Mouse (Mus musculus): ENCODE measurements around the gene Coro1a.
"Not testable (repeated sequence)": the region's sequence is repeated elsewhere in the genome, so short reads cannot be mapped to it uniquely, and the experiment has no call there.

The Coro1a gene

DNA sequence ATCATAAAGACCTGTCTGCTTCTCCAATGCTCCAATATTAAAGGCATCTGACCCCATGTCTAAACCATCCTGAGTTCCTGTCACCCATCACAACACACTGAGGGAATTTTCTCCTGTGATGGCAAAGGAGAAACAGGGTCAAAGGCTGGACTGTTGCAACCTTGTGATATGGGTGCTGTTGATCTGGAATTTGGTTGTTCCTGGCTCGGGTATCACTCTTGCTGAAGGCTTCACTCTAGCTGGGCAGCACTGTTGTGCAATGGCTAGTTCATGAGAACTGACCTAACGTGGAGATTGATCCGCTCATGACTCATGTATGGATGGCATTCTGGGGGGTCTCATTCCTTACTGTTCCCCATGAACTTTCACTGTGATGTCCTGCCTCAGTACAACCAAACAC is 18.6 kb downstream of the Coro1a start:
- no peak for DNase-seq (ENCODE audit: low spot score)

DNA sequence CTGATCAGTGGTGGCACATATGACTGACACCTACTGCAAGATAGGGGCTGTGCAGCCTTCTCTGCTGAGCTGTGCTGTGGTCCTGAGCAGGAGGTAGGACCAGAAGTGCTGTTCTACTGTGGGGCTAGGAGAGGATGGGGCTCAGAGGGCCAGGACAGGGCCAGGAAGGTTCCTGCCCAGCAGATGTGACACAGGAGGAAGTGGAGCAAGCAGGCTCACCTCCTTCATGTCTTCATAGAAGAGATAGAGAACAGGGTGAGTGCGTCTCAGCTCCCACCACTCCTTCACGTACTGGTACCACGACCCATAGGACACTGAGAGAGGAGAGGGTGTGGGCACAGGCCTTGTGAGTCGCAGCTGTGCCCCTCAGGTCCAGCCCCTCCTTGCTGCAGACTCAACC is 19.4 kb downstream of the Coro1a start:
- not testable (repeated sequence) for DNase-seq (ENCODE audit: low spot score)

DNA sequence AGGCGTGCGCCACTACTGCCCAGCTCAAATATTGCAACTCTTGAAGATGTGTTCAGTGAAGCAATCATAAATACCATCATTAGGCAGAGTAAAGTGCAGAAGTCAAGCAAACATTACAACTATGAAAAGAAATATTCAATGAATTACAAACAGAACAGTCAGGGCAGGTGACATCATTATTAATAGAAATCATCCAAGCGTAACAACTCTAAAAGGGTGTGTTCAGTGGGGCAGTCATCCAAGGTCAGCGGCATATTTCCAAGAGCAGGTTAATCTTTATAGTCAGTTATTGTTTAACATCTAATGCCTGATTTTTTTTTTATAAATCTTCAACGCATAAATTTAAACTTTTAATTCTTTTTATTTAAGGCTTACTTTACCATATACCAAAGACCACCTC is 26.4 kb downstream of the Coro1a start:
- no peak for DNase-seq (ENCODE audit: low spot score)

DNA sequence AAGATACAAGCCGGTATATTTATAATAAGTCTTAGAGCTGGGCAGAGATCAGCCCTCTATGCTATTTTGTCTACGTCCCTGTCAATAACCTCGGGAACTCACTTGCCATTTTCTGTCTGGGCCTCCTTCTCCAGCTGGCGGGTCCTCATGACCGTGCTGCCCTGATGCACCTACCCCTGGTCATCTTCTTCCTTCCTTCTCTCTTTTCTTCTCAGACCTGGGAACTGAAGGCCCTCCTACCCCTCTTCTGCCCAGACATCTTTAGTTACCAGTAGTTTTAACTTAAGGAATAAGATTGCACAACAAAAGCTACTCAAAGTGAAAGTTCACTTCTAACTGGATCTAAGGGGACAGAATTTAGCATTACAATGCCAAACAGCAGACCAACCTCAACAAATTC is 27.9 kb downstream of the Coro1a start:
- no peak for DNase-seq (ENCODE audit: low spot score)

DNA sequence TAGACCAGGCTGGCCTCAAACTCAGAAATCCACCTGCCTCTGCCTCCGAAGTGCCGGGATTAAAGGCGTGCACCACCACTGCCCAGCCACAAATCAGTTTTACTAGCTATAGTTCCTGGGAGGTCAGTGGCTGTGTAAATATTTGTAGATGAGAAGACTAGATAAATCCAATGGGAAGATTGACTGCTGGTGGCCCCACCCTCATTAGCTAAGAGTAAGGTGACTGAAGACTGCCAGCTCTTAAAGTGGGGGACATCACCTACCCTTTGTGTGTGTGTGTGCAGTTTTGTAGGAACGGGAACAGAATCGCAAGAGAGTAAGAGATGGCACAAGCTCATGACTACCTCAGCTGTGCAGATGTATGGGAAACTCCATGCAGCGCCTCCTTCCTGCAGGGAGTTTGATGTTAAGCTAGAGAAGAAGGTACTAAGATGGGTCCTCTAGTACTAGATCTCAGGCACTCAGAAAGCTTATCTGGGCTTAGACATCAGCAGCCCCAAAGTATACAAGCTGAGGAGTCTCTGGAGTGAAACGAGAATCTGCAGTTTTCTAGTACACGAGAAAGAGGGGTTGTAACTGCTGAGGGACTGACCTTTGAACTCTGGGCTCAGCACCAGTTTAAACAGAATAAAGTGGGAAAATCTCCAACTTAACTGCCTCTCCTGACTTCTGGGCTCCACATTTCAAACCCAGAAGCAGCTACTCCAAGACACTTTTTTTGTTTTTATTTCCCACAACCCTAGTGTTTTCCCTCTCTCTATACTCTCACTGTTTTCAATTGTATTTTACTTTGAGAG is 28.8 kb downstream of the Coro1a start:
- DNase-seq (ENCODE audit: low spot score) = no peak

DNA sequence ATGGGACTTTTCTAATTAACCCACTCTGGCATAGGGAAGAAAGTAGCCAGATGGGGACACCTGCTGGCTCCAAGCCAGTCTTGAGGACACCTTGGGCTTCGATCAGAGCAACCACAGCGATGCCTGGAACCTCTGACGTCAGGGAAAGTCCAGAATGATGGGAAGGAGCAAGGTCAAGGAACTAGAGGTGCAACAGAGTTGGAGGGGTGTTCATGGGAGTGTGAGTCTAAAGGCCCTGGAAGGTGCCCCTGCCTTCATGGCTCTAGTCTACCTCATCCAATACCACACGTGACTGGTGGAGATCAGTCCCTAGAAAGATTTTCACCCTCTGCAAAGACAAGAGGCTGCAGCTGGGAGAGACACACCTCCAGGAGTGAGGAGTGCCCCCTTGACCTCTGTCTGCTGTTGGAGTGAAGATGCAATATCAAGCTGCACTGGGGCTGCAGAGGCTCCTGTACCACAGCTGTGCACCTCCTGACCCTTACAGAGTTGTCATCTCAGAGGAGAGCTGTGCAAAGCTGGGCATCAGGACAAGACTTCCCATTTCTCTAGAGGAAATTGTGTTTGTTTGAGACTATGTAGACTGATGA is 30.9 kb downstream of the Coro1a start:
- no peak for DNase-seq (ENCODE audit: low spot score)

DNA sequence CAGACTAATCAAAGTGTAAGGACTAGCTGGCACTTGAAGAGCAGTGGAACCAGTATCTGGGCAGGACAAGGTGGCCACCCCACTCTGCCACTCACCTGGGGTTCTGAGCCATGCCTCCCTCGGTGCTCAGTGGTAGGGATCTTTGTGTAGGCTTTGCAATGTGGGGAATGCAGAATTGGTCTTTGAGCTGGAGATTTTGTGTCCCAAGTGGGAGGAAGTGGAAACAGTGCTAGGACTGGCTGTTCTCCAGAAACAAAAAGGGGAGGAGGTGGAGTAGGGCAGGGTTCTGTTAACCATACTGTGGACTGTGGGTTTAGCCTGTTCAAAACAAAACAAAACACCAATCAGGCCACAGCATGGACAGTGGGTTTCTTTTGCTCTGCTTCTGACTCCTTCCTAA is 31.4 kb downstream of the Coro1a start, which contains the start of gene Sult1a1:
Sult1a1 (minus strand) TSS at position 226 of the 400 bp plus-strand sequence.
- DNase-seq (ENCODE audit: low spot score) = no peak

DNA sequence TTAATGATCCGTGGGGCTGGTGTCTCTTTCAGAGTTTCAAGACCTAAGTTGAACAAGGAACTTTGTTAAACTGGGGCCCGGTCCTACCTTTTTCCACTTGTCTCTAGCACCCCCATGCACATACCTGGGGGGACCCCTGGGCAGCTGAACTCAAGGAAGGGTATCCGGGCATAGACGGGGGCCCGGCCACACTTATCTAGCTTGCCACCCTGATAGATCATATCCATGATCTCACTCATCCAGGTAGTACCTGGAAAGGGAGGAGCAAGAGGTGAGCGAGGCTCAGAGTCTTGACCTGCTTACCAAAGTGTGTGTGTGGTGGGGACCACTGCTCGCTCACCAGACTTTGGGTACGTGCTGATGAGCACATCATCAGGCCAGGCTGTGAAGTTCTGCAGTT is 32.5 kb downstream of the Coro1a start:
- no peak for DNase-seq (ENCODE audit: low spot score)

DNA sequence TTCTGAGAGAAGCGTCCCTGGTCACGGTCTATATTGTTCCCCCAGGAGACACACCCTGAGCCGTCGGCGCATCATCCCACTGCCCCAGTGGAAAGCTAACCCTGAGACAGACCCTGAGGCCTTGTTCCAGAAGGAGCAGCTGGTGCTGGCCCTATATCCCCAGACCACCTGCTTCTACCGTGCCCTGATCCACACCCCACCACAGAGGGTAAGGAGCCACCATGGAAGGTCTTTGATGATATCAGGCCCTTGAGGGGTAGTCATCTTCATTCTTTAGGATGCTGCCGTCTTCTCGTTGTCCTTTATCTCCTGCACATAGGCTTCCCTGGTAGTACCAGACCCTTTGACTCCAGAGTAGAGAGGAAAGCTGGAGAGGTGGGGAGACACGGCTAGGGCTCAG is 35.5 kb downstream of the Coro1a start:
- DNase-seq (ENCODE audit: low spot score) = no peak

DNA sequence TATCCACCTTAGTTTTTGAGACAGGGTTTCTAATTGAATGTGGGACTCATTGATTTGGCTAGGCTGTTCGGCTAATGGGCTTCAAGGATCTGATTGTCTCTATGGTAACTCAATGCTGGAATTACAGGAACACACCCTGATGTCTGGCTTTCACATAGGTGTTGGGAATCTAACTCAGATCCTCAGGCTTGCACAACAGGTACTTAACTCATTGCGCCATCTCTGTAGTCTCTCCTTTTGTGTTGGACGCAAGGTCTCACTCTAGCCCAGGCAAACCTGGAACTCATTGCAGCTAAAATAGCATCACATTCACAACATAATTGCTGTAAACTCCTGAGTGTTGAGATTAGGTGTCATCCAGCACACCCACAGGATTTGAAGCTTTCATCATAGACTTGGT is 37.4 kb downstream of the Coro1a start:
- no peak for DNase-seq (ENCODE audit: low spot score)

DNA sequence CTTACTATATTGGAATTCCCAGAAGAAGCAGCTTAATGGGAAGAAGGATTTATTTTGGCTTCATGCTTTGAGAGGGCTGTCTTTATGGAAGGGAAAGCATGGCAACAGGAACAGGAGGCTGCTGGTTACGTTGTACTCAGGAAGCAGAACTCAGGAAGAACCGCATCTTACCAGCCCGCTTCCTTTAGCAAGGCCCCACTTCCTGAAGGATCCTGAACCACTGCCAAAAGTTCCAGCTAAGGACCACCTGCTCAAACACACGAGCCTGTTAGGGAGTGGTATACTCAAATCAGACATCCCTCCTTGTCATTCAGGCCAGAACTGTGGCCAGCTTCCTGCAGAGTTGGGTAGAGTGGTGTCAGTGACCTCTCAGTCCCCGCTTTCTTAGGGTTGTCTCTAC is 39.1 kb downstream of the Coro1a start:
- DNase-seq (ENCODE audit: low spot score) = no peak

DNA sequence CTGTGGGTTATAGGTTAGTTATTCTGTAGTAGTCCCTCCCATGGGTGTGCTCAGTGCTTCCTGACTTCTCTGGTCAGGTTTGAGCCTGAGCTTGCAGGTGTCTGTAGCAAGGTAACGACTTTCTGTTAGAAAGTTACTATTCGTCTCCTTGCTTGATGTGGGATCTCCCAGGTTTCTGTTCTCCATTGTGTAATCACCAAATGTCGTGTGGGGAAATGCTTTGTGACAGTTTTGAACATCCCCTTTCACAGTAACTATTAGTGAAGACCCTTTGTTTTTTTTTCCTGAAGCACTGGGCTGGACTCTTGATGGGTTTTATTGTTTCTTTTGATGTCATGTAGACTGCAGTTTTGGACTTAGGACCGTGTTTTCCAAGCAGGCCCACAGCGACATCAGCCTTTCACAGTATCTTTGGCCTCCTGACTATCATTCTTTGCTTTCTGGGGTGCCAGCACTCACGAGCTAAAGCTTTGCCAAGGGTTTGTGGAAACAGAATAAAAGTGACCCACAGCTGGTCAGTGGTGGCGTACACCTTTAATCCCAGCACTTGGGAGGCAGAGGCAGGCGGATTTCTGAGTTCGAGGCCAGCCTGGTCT is 40.0 kb downstream of the Coro1a start:
- DNase-seq (ENCODE audit: low spot score) = no peak

DNA sequence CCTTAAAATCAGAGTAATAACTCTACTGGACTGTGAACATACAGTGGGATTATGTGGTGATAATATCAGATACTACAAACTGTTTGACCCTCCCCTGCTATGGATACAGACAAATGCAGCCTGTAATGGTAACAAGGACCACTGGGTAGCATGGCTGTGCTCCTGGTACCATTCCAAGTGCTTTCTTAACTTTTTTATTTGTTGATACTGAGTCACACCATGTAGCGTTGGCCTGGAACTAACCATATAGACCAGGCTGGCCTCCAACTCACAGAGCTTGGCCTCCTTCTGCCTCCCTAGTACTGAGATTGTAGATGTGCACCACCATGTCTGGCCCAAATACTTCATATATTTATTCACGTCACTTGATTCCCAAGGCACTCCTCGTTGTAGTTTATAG is 42.3 kb downstream of the Coro1a start:
- DNase-seq (ENCODE audit: low spot score) = no peak

DNA sequence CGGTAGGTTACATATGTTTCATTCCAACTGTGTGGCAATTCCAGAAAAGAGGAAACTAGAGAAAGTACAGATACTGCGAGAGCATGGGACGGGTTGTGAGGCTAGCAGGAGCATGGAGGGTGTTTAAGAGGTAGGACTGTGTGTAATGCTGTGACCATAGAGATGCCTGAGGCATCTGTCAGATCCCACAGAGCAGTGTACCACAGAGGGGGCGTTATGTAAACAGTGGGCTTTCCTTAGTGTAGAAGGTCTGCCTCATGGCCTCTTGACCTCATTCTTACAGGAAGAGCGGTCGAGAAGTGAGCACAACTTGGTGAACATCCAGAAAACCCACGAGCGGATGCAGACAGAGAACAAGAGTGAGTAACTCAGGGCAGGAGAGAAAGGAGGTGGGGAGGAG is 43.9 kb downstream of the Coro1a start:
- no peak for DNase-seq (ENCODE audit: low spot score)

DNA sequence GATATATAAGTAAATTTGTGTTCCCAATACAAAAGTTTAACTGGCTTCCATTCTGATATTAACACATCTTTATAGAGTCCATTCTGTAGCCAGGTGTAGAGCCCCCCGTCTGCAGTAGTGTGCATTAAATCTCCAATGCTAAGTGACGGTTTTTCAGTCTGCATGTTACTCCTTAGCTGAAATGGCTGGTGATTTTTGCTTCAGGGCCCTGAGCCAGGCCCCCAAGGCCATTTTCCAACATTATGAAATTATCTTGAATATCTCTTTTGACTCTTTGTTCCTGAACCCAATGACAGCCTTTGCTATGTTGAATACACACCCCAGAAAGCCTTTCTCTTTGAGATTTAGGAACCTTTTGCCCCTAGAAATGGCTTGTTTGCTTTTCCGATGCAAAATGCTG is 47.8 kb downstream of the Coro1a start:
- DNase-seq (ENCODE audit: low spot score) = no peak

DNA sequence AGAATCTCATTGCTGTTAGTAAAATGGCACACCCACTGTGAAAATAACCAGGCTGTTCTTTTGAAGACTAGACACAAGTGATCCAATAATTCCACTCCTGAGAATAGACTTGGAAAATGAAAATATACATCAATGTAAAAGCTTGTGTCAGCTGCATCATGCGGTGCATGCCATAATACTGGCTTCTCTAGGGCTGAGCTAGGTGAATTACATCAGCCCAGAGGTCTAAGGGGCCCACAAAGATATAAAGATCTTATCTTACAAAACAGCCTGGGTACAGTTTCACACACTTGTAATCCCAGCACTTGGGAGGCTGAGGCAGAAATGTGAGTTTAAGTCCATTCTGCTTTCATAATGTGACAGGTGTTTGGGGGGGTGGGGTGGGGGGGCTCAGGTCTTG is 50.1 kb downstream of the Coro1a start:
- no peak for DNase-seq (ENCODE audit: low spot score)

DNA sequence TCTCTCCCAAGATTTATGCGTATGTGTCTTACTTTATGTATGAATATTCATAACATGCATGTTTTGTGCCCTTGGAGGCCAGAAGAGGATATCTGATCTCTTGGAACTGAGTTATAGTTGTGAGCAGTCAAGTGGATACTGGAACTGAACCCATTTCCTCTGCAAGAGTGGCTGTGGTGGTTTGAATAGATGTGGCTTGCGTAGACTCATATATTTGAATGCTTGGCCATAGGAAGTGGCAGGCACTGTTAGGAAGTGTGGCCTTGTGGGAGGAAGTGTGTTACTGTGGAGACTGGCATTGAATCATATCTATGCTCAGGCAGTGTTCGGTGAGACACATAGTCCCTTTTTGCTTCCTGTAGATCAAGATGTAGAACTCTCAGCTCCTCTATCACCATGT is 51.9 kb downstream of the Coro1a start:
- DNase-seq (ENCODE audit: low spot score) = no peak

DNA sequence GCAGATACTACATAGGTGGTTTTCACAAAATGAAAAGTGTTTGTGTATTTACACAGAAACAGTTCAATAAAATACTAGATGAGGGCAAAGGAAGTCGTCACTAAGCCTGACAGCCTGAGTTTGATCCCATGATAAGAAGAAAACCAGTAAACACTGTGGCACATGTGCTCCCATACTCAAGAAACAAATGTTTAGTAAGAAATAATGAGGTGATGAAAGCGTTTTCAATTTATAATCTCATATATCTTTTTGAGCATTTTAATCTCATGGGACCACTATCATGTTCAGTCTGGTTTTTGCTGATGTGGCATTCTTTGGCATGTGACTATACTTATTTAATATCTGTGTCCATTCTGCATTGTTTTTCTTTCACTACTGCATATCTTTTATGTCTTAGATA is 53.6 kb downstream of the Coro1a start:
- DNase-seq (ENCODE audit: low spot score) = no peak

DNA sequence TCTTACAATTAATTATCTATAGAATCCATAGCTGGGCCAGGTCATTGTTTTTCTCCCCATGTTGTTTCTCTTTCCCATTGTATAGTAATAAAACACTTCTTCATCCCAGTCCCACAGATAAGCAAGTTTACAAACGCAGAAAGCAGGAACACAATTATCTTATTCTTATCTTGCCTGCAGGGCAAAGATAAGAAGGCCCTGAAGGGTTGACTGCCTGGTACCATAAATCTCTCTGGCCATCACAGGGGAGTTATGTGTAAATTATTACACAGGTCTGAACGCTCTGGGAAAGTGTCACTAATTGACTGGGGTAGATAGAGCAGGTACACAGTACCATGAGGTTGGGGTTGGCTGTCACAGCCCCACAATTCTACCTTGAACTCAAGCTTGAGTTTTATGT is 56.7 kb downstream of the Coro1a start:
- DNase-seq (ENCODE audit: low spot score) = no peak
